Mouse (Mus musculus): ENCODE measurements around the gene Maea. TPM values are rescaled to one million over a fixed set of nuclear protein-coding genes. Genes with fewer than 3 reads are reported as not detected.
A peak's percentile ranks its signal among the peaks of the same experiment; 100 is the strongest.

Gene Maea
- polyA plus RNA-seq, 1 experiment from 2014 or later: 54.9 TPM

DNA sequence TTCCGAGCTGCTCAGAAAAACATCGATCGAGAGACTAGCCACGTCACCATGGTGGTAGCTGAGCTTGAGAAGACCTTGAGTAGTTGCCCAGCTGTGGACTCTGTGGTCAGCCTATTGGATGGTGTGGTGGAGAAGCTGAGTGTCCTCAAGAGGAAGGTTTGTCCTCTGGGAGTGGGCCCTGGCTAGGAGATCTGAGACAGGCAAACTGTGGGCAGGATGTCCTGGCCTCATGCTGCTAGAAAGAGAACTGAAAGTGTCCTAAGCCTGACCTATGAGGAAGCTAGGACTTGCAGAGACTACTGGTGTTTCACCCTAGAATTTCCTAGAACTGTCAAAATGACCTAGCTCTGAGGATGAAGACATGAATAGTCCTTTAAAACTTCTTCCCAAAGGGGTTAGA lies 23.2 kb downstream of the Maea start:
- Histone ChIP-seq H3K4me1 (replicated peaks) (peaks cover 28% of the 10 kb centered on the region), H3K27ac (no peak overlapping the region; the same call in 1 of the 2 replicates), H3K36me3 (peaks cover 48% of the 10 kb centered on the region), H3K4me2 (no peak overlapping the region), H3K4me3 (replicated peaks) (no peak overlapping the region), H3K9me3 (replicated peaks) (no peaks in the 10 kb centered on the region), H3K27me3 (no peaks in the 10 kb centered on the region), H3K9ac (no peak overlapping the region)
- ATAC-seq (ENCODE audit: low read depth) (no peak), DNase-seq (no peak)
- WGBS (ENCODE audit: insufficient replicate concordance): 87% methylated on average over 4 of the region's 4 CpGs

DNA sequence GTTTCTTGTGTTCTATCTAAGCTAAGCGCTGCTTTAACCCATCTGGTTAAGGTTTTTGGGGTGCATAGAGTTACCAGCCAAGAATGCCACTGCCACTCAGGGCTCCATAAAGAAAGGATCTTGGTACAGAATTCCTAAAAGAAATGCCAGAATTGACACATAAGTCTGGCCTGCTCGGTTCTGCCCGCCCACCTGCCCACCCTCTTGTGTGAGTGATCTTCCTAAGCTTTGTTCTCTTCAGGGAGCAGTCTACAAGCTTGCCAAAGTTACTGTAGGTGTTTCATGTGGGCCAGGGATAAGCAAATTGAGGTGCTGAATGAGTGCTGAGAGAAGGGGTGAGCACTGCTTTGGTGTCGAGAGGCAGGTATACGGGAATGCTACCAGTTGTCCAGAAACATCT lies 28.0 kb downstream of the Maea start:
- peaks cover 94% of the 10 kb centered on the region for H3K36me3 ChIP-seq

DNA sequence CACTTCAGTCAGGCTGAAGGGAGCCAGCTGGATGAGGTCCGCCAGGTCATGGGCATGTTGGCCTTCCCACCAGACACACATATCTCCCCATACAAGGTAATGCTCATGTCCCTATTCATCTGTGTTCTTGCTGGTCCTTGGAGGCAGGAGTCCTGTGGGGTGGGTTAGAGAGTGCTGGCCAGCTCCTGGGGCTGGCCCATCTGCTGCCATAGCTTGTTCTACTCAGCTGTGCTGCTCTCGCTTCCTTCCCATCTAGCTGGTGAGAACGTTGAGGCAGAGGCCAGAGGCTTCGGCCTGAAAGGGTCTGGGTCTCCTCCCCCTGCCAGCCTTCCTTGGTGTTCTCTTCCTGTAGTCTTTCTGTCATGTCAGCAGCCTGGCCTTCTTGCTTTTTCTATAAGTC lies 33.3 kb downstream of the Maea start:
- Histone ChIP-seq H3K4me1 (replicated peaks) (peaks cover 26% of the 10 kb centered on the region), H3K4me2 (no peak overlapping the region), H3K4me3 (replicated peaks) (no peak overlapping the region), H3K27ac (no peak overlapping the region), H3K9ac (no peak overlapping the region), H3K27me3 (no peaks in the 10 kb centered on the region), H3K9me3 (replicated peaks) (no peaks in the 10 kb centered on the region), H3K36me3 (peaks cover 100% of the 10 kb centered on the region)
- DNase-seq: no peak
- ATAC-seq (ENCODE audit: low read depth): no peak
- WGBS (ENCODE audit: insufficient replicate concordance): 76% methylated on average over 4 of the region's 4 CpGs

More for the DNA sequence above, 28.0 kb downstream of the Maea start:
- WGBS (ENCODE audit: insufficient replicate concordance): 92% methylated on average over 5 of the region's 5 CpGs
- ATAC-seq (ENCODE audit: low read depth): no peak
- H3K4me3 ChIP-seq (replicated peaks): no peak overlapping the region
- no peaks in the 10 kb centered on the region for H3K27me3 ChIP-seq
- no peak for DNase-seq
- no peak overlapping the region for H3K27ac ChIP-seq
- peaks cover 5% of the 10 kb centered on the region; the same call in 1 of the 2 replicates for H3K4me1 ChIP-seq (replicated peaks)
- H3K4me2 ChIP-seq: no peak overlapping the region
- no peak overlapping the region for H3K9ac ChIP-seq
- H3K9me3 ChIP-seq (replicated peaks): no peaks in the 10 kb centered on the region

DNA sequence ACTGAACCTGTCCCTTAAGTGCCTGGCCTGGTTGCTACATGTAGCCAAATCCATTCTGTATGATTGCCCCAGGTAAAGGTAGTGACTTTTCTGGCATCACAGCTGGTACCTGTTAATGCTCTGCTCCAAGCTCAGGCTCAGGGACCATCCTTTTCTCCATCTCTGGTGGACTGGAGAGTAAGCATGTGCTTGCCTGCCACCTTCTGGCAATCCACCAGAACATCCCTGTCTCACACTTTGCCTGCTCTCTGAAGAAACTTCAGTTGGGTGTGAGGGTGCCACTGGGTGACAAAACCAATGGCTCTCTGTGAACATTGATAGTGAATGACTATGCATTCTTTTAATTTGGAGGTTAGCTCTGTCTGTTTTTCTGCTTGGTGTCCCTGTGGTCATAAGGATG lies 35.8 kb downstream of the Maea start:
- Histone ChIP-seq H3K27ac (peak overlapping the region; percentile 66), H3K9ac (peak overlapping the region; percentile 39; the same call in 1 of the 2 replicates), H3K4me1 (replicated peaks) (peaks cover 37% of the 10 kb centered on the region), H3K4me2 (peak overlapping the region; percentile 47), H3K4me3 (replicated peaks) (no peak overlapping the region), H3K9me3 (replicated peaks) (no peaks in the 10 kb centered on the region), H3K27me3 (no peaks in the 10 kb centered on the region), H3K36me3 (peaks cover 84% of the 10 kb centered on the region)
- peak; percentile 70 for ATAC-seq (ENCODE audit: low read depth)
- peak; percentile 18 for DNase-seq

DNA sequence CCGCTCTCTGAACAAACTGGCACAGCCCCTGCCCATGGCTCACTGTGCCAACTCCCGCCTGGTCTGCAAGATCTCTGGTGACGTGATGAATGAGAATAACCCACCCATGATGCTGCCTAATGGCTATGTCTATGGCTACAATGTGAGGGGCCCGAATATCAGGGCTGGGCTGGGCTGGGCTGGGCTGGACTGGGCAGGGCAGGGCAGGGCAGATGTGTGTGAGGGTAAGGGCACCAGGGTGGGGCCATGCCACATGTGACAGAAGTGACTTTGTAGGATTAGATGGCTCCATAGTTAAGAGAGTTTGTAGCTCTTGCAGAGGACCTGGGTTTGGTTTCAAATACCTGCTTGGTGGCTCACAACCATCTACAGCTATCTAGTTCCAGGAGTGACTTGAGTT lies 36.4 kb downstream of the Maea start:
- Histone ChIP-seq H3K27ac (peak overlapping the region; percentile 66), H3K4me3 (replicated peaks) (no peak overlapping the region), H3K9ac (peak overlapping the region; percentile 39; the same call in 1 of the 2 replicates), H3K4me2 (peak overlapping the region; percentile 47), H3K4me1 (replicated peaks) (peaks cover 37% of the 10 kb centered on the region), H3K36me3 (peaks cover 79% of the 10 kb centered on the region), H3K9me3 (replicated peaks) (no peaks in the 10 kb centered on the region), H3K27me3 (no peaks in the 10 kb centered on the region)
- DNase-seq (no peak), ATAC-seq (ENCODE audit: low read depth) (peak; percentile 91)
- 73% methylated on average over 4 of the region's 4 CpGs for WGBS (ENCODE audit: insufficient replicate concordance)

DNA sequence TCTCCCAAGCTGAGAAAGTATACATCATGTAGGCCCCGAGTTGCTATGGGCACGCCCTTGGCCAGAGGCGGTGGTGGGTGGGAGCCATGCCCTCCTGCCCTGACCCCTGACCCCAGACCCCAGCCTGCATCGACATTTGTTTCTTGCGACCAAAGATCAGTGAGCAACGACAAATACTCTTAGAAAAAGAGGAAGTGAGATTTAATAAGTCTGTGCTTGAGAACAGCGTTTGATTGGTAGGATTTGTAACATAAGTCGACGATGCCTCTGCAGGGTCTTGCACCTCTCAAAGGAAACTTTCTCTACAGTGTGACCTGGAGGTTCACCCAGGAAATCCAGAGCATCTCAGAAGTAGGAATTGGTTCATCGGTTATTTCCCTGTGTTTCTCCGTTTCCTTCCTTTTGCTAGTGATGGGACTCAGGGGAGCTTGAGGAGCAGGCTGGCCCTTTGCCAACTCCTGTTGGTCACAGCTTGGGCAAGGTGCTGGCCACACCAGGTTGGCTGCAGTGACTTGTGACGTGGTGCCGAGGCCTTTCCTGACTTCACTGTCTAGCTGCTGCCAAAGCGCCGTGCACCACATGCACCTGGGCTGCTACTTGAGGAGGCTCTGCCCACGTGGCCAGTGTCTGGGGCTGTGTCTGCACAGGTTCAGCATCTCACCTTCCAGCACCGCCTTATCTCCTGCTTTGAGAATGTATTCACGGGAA lies 37.2 kb downstream of the Maea start:
- peaks cover 71% of the 10 kb centered on the region for H3K36me3 ChIP-seq
- DNase-seq: no peak

DNA sequence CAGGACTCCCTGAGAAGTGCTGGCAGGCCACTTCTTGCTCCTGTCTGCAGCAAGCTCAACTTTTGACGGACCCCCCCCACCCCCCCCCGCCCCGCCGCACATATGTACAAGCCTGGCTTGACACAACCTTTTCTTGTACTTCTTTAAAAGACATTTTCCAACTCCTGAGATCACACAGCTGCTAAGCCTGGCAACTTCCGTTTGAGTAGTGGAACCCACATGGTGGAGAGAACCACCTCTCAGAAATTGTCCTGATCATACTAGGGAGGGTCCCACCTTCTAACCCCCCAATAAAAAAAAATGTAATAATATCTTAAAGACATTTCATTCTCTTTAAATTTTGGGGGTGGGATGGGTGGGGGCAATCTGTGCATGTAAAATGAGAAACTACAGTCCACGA lies 41.9 kb downstream of the Maea start:
- ATAC-seq (ENCODE audit: low read depth) (no peak), DNase-seq (no peak)
- Histone ChIP-seq H3K4me2 (peak overlapping the region; percentile 95), H3K36me3 (peaks cover 37% of the 10 kb centered on the region), H3K9ac (peak overlapping the region; percentile 87), H3K4me3 (replicated peaks) (peak overlapping the region; percentile 78), H3K9me3 (replicated peaks) (no peaks in the 10 kb centered on the region), H3K4me1 (replicated peaks) (peaks cover 41% of the 10 kb centered on the region), H3K27me3 (no peaks in the 10 kb centered on the region), H3K27ac (no peak overlapping the region; the same call in 1 of the 2 replicates)
- 46% methylated on average over 6 of the region's 6 CpGs for WGBS (ENCODE audit: insufficient replicate concordance)

More for the DNA sequence above, 37.2 kb downstream of the Maea start:
- peak overlapping the region; percentile 66; the same call in 1 of the 2 replicates for H3K27ac ChIP-seq
- no peaks in the 10 kb centered on the region for H3K9me3 ChIP-seq (replicated peaks)
- H3K4me3 ChIP-seq (replicated peaks): no peak overlapping the region
- ATAC-seq (ENCODE audit: low read depth): no peak
- H3K27me3 ChIP-seq: no peaks in the 10 kb centered on the region
- 75% methylated on average over 18 of the region's 18 CpGs for WGBS (ENCODE audit: insufficient replicate concordance)
- H3K4me1 ChIP-seq (replicated peaks): peaks cover 44% of the 10 kb centered on the region
- no peak overlapping the region for H3K4me2 ChIP-seq
- H3K9ac ChIP-seq: no peak overlapping the region

DNA sequence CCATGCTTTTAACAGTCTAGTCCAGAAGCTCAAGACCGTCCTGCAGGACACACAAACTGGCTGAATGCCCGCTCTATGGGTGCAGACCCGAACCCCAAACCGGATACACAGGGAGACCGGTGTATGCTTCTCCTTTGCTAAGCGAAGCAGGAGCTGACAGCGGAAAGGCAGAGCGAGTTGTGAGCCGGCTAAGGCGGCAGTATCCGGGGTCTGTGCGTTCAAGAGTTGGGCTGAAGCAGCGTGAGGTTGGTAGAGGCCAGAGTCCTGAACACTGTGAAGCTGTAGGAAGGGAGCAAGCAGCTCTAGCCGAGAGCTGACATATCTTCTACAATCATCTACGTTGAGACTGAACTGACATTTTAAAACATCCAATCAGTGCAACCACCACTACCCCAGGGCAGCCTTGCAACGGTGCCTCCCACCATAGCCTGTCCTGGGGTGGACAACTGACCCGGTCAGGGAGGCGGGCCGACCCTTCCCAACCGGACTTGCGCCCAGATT lies 42.5 kb downstream of the Maea start:
- DNase-seq (no peak), ATAC-seq (ENCODE audit: low read depth) (no peak)
- Histone ChIP-seq H3K4me3 (replicated peaks) (peak overlapping the region; percentile 78), H3K4me1 (replicated peaks) (peaks cover 35% of the 10 kb centered on the region), H3K36me3 (peaks cover 30% of the 10 kb centered on the region), H3K9me3 (replicated peaks) (no peaks in the 10 kb centered on the region), H3K27ac (peak overlapping the region; percentile 94), H3K9ac (peak overlapping the region; percentile 87), H3K27me3 (no peaks in the 10 kb centered on the region), H3K4me2 (peak overlapping the region; percentile 95)
- 2% methylated on average over 21 of the region's 21 CpGs for WGBS (ENCODE audit: insufficient replicate concordance)

DNA sequence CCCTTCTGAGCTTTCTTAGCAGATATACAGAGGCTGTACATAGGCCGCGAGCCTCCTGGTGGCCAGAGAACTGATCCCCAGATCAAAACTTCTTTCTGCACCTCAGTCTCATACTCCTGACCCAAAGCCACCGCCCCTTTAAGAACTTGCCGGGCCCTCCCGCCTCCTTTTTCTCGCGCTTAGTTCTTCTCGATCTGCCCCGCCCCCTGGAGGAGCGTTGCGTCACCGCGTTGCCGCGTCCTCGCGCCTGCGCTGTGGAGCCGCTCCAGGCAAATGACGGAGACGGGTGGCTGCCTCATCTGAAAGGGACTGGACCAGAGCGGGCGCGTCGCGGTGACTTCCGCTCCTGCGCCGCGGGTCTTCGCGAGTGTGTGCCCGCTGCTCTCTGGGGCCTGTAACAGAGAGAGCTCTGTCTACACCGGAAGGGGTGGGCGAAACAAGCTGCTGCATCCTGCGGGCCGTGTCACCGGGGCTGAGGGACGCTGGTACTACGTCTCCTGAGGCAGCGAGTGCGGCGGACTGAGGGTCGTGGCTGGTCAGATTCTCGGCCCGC lies 43.1 kb downstream of the Maea start, which contains the start of gene Uvssa:
TSS of gene Uvssa (plus strand) at position 248 of the 553 bp plus-strand sequence.
- ATAC-seq (ENCODE audit: low read depth) (peak; percentile 96), DNase-seq (peak; percentile 99)
- Histone ChIP-seq H3K4me2 (peak within 1 kb of the TSS; percentile 95), H3K27ac (peak within 1 kb of the TSS; percentile 94), H3K36me3 (peaks cover 25% of the 10 kb centered on the region), H3K27me3 (no peaks in the 10 kb centered on the region), H3K9ac (peak within 1 kb of the TSS; percentile 87), H3K9me3 (replicated peaks) (no peaks in the 10 kb centered on the region), H3K4me1 (replicated peaks) (peaks cover 35% of the 10 kb centered on the region), H3K4me3 (replicated peaks) (peak within 1 kb of the TSS; percentile 78)
- under 1% methylated on average over 46 of the region's 46 CpGs for WGBS (ENCODE audit: insufficient replicate concordance)

DNA sequence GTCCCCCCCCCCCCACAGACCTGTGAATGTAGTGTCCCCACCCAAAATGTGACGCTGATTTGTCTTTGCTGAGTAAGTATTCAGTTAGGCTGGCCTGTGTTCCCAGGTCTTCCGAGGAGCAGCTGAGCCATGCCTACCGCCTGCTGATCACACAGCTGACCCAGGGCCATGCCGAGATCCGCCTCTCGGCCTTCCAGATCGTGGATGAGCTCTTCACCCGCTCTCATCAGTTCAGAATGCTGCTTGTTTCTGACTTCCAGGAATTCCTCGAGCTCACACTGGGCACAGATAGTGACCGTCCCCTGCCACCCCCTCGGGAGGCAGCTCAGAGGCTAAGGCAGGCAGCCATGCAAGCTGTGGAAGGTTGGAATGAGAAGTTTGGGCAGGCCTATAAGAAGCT lies 52.2 kb downstream of the Maea start:
- no peaks in the 10 kb centered on the region for H3K27me3 ChIP-seq
- no peak overlapping the region for H3K27ac ChIP-seq
- no peaks in the 10 kb centered on the region for H3K4me1 ChIP-seq (replicated peaks)
- peaks cover 26% of the 10 kb centered on the region for H3K36me3 ChIP-seq
- WGBS (ENCODE audit: insufficient replicate concordance): 82% methylated on average over 11 of the region's 11 CpGs
- no peak for DNase-seq
- H3K9ac ChIP-seq: no peak overlapping the region
- H3K9me3 ChIP-seq (replicated peaks): no peaks in the 10 kb centered on the region
- ATAC-seq (ENCODE audit: low read depth): no peak
- H3K4me2 ChIP-seq: no peak overlapping the region
- no peak overlapping the region for H3K4me3 ChIP-seq (replicated peaks)

DNA sequence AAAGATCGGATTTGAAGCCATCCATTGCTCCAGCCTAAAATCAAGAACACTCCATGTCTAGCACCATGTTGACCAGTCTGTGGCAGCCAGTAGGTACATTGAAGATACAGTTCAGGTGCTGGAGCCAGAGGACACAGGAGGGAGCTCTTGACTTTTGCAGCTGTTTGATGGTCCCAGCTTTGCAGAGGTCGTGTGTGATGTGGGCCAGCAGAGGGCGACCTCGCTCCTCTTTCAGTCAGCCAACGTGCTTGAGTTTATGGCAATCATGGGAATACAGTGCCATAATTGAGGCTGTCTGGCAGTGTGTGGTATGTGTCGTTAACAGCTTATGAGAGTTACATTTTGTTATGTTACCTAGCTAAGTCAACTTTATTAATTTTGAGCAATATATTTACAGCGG lies 58.5 kb downstream of the Maea start:
- DNase-seq (peak; percentile 51), ATAC-seq (ENCODE audit: low read depth) (no peak)
- H3K9ac ChIP-seq: no peak overlapping the region
- no peak overlapping the region for H3K4me3 ChIP-seq (replicated peaks)
- no peak overlapping the region for H3K4me2 ChIP-seq
- H3K36me3 ChIP-seq: peaks cover 22% of the 10 kb centered on the region
- WGBS (ENCODE audit: insufficient replicate concordance): 19% methylated on average over 7 of the region's 7 CpGs
- no peak overlapping the region for H3K27ac ChIP-seq
- no peaks in the 10 kb centered on the region for H3K27me3 ChIP-seq
- H3K9me3 ChIP-seq (replicated peaks): no peaks in the 10 kb centered on the region
- no peaks in the 10 kb centered on the region for H3K4me1 ChIP-seq (replicated peaks)
